Mouse (Mus musculus) E14TG2a.4 (cell line): Measurements from ENCODE around the gene Hdgfl1.

Experiments
- CTCF ChIP-seq: conservative IDR thresholded peaks from 2 replicates; pipeline ENCODE4 v1.5.1; 2014; ENCODE audit warnings: low read length
- NANOG ChIP-seq: IDR thresholded peaks from 2 replicates; pipeline ENCODE4 v1.6.1; 2014; ENCODE audit warnings: borderline replicate concordance, low read length, mixed read lengths

GRCm38 (mm10) chr13:26761966-26762803 is 7.8 kb downstream of the Hdgfl1 start:
- TF ChIP-seq CTCF (no peak), NANOG (no peak)
